Mouse (Mus musculus): ENCODE measurements around the gene Tex29. TPM values are rescaled to one million over a fixed set of nuclear protein-coding genes. Genes with fewer than 3 reads are reported as not detected.

The Tex29 gene
- 1.6 TPM in 1 of 2 replicates, not detected in the other for total RNA-seq (2017)

DNA sequence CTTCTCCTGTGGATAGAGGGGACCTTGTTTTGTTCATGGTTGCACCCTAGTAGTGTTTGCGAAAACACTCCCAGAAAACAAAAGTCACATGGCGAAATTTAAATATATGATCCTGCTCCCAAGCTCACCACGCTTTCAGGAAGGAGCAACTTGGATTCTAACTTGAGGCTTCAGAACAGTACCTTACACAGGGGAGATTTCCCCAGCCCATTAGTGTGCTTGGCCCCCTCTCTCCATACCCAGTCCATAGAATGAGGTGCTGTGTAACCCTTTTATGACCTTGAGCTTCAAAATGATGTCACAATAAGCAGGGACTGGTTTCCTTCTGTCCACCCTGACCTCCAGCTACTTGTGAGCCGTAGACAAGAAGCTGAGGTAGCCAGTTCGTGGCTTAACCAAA is at the start of gene Tex29:
TSS of gene Tex29 (plus strand) at position 301 of the 400 bp plus-strand sequence.
- no peak for ATAC-seq (ENCODE audit: extremely low read depth, insufficient number of reproducible peaks, low FRiP score, poor library complexity, severe bottlenecking)

DNA sequence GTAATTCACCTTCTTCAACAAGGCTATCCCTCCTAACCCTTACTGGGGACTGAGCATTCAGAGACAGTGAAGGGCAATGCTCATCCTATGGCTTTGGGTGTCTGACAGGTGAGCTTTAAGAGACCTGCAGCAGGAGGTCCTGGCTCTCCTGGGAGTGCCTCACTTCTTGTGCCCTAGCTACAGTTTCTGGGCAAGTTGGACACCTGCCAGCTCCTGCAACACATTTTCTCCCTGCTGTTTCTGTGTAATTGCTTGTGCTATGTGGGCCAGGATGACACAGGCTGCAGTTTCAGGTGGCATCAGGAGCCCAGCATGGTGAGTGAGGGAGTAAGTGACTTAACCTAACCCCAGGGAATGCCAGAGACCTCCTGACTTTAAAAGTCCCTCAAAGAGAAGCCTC is 45.3 kb upstream of the Tex29 start:
- no peak for ATAC-seq (ENCODE audit: extremely low read depth, insufficient number of reproducible peaks, low FRiP score, poor library complexity, severe bottlenecking)

DNA sequence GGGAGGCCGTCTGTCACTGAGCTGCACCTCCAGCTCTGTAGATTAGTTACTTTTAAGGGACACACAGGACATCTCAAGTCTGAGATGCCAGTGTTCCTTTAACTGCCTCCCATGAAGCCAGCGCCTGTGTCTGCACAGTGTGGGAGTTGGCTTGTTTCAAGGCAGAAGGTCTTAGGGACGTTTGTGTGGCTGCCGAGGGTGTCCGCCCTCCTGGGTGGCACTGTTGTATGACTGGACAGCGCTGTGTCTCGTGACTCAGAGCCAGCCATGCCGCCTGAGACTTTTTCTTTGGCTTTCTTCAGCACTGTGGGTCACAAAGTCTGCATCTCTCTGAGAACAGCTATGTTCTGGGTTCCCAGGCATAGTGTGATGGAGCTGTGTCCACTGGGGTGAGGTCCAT is 43.1 kb upstream of the Tex29 start:
- no peak for ATAC-seq (ENCODE audit: extremely low read depth, insufficient number of reproducible peaks, low FRiP score, poor library complexity, severe bottlenecking)

DNA sequence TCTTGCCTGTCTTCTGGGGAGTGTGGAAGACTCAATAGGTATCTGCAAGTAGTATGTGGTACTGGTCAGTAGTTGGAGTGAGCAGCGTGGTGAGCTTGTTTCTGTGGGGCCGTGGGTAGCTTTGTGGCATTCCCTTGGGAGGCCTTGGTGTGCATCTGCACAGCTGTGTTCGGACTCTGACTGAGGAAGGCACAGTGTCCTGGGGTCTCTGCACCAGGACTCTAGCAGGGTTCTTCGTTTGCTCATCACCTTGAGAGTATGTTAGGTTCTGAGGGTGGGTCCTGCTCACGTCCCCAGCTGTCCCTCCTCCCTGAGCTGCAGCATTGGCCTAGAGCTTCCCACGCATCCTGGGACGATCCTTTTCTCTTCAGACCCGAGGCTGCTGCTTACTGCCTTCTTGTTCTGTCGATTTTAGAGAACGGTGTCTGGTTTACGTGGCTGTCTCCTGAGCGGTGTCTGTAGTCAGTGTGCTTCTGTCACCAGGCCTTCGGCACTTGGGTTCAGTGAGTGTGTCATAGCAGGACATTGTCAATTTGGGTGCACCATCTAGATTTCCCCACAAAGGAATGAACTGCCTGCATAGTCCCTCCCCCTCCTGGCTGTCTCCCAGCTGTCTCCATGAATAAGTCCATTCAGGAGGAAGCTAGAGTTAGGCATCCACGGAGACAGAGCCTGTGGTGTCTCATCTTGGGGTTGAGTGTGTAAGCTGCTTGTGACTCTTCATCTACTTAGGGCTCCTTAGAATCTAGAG is 42.4 kb upstream of the Tex29 start:
- no peak for ATAC-seq (ENCODE audit: extremely low read depth, insufficient number of reproducible peaks, low FRiP score, poor library complexity, severe bottlenecking)

DNA sequence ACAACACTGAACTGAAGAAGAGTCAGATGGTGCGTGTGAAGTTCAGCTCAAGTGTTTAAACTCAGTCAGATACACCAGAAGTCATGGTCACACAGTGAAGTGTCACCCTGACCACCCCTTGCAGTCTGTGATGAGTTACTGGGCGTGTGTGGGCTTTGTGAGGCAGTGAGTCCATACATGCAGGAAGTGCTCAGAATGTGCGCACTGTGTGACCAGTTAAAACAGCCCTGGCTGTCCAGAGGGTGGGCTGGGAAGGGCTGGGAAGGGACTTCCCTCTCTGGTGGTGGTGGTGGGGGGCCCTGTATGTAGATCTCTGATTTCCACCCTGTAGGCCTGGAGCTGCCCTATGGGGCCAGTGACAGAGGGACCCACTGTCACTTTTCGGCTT is 41.8 kb upstream of the Tex29 start:
- ATAC-seq (ENCODE audit: extremely low read depth, insufficient number of reproducible peaks, low FRiP score, poor library complexity, severe bottlenecking), result no peak

DNA sequence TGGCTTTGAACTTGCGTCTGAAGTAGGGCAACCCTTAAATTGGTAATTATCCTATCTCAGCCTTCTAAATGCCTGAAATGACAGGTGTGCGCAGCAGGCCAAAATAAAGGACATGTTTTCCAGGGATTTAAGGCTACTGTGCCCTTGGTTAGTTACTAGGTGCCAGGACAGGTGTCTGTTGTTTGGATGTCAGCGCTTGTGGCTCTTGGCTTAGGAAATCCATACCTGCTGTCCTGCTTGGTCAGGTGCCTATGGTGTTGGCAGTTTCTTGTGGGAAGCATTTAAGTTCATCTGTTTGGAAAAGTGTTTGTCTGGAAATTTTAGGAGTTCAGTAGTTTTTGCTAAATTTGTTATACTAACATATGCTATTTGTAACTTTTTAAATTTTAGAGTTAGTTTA is 41.2 kb upstream of the Tex29 start:
- ATAC-seq (ENCODE audit: extremely low read depth, insufficient number of reproducible peaks, low FRiP score, poor library complexity, severe bottlenecking), result no peak

DNA sequence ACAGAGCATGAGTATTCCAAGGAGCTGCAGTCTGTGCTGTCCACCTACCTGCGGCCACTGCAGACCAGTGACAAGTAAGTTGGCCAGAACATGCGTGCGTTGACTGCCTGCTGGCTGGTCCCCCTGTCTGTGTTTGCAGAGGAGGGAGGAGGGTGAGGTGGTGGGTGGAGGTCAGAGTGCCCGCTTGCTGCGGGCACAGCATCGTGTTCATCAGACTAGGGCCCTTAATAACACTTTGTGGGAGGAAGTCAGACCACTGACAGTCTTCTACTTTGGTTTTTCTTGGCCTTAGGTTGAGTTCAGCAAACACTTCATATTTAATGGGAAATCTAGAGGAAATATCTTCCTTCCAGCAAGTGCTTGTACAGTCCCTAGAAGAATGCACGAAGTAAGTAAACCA is 39.8 kb upstream of the Tex29 start:
- no peak for ATAC-seq (ENCODE audit: extremely low read depth, insufficient number of reproducible peaks, low FRiP score, poor library complexity, severe bottlenecking)

DNA sequence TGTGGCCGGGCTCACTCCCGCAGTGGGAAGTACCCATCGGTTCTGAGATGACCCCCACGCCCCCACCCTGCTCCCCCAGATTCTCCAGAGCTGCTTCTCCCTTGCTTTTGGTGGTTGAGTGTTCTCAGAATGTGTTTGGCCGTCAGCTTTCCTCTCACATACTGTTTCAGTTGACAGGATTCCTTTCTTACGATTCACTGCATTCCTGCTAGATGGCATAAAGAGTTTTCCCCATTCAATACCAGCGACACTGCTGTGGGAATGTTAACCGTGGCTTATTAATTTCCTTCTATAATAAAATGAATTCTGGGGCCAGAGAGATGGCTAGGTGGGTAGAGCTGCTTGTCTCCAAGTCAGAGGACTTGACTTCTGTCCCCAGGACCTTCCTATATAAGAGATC is 38.7 kb upstream of the Tex29 start:
- no peak for ATAC-seq (ENCODE audit: extremely low read depth, insufficient number of reproducible peaks, low FRiP score, poor library complexity, severe bottlenecking)

DNA sequence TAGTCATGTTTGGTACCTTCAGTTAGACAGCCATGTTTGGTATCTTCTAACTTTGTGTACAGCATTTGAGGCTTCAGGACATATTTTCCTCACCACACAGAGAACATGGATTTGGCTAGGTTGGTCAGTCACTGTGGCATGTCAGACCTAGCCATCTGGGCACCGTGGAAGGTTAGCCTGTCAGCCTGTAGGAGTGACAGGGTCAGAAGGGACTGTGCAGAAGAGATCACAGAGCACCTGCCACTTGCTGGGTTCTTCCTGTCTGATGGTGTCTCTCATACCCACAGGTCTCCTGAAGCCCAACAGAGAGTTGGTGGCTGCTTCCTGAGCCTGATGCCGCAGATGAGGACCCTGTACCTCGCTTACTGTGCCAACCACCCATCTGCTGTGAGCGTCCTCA is 35.4 kb upstream of the Tex29 start:
- no peak for ATAC-seq (ENCODE audit: extremely low read depth, insufficient number of reproducible peaks, low FRiP score, poor library complexity, severe bottlenecking)

DNA sequence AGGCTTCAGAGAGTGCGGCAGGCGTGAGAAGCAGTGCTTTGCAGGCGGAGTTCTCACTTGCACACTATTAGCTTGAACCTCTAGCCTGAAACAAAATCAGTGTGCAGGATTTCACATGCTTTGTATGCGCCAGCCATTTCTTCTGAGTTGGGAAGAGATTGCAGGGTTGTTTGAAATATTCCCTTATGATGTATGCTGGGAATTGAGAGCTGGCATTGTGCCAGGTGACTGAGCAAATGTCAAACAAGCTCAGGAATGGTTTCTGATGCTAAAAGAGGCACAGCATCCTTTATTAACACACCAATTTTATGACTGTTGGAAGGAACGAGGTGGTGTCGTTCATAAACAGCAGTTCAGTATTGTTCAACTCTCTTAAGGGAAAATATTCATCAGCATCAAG is 34.0 kb upstream of the Tex29 start:
- no peak for ATAC-seq (ENCODE audit: extremely low read depth, insufficient number of reproducible peaks, low FRiP score, poor library complexity, severe bottlenecking)

DNA sequence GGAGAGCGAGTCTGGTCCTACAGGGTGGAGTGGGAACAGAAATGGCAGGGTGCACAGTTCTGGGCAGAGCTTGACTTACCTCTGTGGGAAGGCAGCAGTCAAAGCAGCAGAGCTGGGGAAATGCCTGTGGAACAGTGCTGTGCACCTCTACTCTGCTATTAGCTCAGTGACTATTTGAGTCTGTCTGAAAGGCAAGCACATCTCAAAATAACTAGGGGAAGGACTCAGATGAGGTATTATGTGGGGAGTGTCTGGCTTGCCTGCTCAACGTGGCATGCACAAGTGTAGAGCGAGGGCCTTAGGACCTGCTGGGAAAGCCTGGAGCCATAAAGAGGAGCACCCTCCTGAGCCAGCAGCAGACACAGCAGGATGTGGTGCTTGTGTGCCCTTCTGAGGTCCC is 32.9 kb upstream of the Tex29 start:
- ATAC-seq (ENCODE audit: extremely low read depth, insufficient number of reproducible peaks, low FRiP score, poor library complexity, severe bottlenecking), result no peak

DNA sequence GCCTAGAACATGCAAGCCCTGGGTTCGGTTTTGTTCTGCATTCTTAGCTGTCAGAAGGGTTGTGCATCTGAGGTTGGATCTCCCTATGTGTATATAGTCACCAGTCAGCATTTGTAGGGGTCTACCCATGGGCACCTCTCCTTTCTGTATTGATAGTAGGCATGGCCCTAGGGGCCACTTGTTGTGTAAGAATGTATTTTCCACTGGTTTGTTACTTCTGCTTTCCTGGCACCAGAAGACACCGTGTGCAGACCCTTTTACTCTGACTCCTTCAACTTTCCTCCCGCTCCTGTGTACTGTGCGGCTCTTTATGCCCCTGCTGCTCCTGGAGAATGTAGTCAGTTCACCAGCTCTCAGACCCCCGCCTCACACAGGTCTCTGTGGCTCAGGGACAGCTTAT is 32.2 kb upstream of the Tex29 start:
- ATAC-seq (ENCODE audit: extremely low read depth, insufficient number of reproducible peaks, low FRiP score, poor library complexity, severe bottlenecking), result no peak

DNA sequence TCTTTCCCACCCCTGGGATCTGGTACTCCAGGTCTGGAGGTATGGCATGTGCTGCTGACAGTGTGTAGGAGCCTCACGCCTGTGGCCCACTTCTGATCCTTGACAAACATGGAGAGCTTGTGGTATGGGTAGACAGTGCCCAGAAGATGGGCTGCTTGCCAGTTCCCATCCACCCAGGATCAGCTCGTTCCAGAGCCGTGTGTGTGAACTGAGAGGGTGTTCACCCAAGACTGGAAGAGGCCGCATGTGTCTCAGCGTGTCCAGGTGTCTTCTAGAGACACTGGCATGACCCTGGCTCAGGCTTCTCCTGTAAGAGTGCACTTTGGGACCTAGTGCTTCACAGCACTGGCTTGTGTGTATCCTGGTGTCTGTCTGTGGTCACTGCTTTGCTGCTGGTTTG is 29.8 kb upstream of the Tex29 start:
- ATAC-seq (ENCODE audit: extremely low read depth, insufficient number of reproducible peaks, low FRiP score, poor library complexity, severe bottlenecking), result no peak

DNA sequence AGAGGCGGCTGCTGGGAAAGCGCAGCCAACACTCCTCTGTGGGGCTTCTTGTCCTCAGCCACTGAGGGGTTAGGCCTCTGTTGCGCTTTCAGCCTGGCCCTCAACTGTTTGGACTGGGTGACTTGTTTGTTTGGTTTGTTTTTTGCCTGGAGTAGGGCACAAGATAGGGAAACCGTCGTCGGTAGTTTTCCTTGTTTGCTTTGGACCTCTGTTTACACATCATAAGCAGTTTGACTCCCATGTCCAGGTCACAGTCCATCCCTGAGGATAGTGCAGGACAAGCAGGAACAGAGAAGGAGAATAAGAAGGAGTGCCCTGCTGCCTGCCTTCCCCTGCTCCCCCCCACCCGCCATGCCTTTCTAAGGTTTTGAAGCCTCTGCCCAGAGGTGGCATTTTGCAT is 26.5 kb upstream of the Tex29 start:
- ATAC-seq (ENCODE audit: extremely low read depth, insufficient number of reproducible peaks, low FRiP score, poor library complexity, severe bottlenecking), result no peak

DNA sequence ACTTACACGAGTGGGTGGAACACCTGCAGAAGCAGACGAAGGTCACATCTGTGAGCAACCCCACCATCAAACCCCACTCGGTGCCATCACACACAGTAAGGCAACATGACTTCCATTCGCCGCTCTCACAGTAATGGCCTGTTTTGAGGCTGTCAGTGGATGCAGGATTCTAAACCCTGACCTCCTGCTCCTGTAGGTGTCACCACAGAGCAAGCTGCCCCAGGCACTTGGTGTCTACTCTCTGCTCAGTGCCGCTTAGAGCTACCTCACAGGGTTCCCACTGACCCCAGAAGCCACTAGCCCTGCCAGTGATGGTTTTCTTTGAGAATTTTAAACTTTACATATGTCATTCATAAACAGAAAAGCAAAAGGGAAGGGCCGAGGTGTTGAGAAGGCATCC is 25.1 kb upstream of the Tex29 start:
- ATAC-seq (ENCODE audit: extremely low read depth, insufficient number of reproducible peaks, low FRiP score, poor library complexity, severe bottlenecking), result no peak

DNA sequence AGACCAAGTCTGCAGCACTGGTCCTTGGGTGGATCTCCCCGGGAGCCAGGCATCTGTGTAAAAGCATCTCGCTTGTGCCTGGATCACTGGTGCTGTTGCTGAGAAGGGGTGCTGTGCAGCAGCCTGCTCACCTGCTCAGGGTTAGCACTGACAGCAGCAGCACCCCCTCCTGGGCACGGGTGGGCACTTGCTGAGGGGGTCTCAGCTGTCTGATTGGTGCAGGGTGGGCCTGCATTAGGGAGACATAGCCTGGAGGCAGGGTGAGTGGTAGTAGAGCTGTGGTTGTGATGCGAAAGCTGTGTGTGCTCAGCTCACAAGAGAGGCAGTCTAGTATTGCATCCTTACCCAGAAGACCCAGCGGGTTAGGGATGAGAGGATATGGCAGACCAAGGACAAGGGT is 20.1 kb upstream of the Tex29 start:
- no peak for ATAC-seq (ENCODE audit: extremely low read depth, insufficient number of reproducible peaks, low FRiP score, poor library complexity, severe bottlenecking)

DNA sequence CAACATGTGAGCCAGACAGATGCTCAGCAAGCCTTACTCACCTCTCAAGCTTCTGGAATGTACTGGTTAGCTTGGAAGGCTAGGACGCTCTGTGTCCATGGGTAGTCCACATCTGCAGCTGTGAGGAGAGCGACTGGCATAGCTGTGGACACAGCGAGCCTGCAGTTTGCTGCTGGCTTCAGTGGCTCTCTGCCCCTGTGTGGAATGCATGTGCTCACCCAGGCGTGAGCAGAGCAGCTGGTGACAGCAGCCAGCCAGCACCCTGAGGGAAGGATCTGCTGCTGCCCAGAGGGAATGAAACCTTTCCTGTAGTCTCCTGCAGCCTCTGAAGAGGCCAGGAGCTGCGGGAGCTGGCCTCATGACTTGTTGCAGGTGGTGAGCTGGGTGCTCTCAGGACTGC is 19.7 kb upstream of the Tex29 start:
- ATAC-seq (ENCODE audit: extremely low read depth, insufficient number of reproducible peaks, low FRiP score, poor library complexity, severe bottlenecking), result no peak

DNA sequence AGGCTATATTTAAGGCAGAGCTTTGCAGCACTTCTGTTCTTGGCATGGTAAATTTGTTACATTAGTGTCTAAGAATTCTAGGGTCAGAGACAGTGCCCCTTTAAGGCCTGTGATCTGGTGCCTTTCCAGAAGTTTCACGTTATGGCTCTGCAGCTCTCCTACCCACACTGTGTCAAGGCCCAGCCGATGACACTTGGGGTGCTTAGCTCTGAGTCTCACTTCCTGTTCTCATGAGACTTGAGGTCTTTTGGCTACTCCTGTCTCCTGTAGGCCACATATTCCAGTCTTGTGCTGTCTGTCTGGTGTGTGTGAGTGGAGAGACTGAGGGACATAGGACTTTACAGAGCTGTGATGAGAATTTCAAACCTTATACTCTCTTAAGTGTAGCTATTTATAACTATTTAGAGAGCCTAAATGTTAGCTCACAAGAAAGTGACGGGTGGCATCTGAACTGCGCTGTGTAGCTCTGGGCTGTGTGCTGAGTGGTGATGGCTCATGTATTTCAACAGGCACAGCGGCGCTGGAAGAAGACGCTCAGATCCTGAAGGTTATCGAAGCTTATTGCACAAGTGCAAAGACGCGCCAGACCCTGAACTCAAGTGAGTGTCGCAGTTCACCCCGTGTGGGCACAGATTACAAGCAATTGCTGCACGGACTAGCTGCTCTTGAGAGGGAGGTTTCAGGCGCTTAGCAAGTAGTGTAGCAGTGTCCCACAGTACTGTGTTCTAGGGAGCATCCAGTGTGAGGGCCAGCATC is 18.6 kb upstream of the Tex29 start:
- ATAC-seq (ENCODE audit: extremely low read depth, insufficient number of reproducible peaks, low FRiP score, poor library complexity, severe bottlenecking), result no peak

DNA sequence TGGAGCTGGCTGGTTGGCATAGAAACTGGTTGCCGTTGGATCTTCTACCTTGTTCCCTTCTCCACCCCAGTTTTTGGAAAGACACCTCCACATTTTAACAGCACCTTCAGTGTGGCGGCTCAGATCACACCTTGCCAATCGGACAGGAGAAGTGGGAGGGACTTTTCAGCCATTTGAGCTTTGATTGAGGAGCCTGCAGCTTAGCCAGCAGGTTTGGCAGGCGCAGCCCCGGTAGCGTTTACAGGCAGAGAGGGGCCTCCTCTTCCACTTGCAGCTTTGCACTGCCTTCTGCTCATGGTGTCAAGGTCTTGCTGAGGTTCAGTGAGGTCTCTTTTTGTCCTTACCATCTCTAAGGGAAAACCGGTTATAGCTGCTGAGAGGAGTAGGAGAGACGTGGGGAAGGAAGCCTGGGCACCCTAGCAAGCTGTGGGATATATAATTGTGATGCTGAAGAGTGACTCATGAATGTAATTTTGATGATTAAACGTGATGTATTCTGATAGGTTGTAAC is 17.7 kb upstream of the Tex29 start:
- no peak for ATAC-seq (ENCODE audit: extremely low read depth, insufficient number of reproducible peaks, low FRiP score, poor library complexity, severe bottlenecking)

DNA sequence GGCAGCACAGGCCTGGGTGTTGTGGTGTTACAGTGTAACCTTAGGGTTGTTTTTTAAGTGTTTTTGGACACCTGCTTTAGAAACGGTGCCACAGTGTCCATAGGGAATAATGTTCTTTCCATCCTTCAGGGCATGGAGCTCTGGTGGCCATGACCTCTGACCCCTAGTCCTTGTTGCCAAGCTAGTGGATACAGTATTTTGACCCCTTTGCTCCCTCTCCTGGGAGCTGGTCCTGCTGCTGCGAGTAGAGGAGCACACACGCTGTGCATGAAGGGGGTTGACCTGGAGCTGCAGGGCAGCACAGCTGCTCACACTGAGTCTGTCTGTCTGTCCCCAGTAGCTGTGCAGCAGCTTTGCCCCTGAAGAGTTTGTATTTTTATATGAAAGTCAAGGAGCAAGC is 14.5 kb upstream of the Tex29 start:
- no peak for ATAC-seq (ENCODE audit: extremely low read depth, insufficient number of reproducible peaks, low FRiP score, poor library complexity, severe bottlenecking)

Measured in neutrophil, adult 5-6 weeks (primary cell).